Mouse (Mus musculus) stomach, embryonic 14.5 days (tissue): ENCODE results near the gene Ceacam15. TPM values are rescaled to one million over a fixed set of nuclear protein-coding genes. Genes with fewer than 3 reads are reported as not detected.
"Not testable (repeated sequence)": the region's sequence is repeated elsewhere in the genome, so short reads cannot be mapped to it uniquely, and the experiment has no call there.

Experiments
- ATAC-seq: fragments of 200-750 bp; cut with Nextera tagmentation; 2 replicates; pipeline ENCODE4 v1.8.0; 2017; ENCODE audit warnings: low read depth, moderate TSS enrichment; ENCODE audit not compliant: insufficient number of reproducible peaks, insufficient read depth, low FRiP score
- H3K27ac ChIP-seq: fragments of 300-500 bp; sonication (generic); 2 replicates; pipeline ENCODE4 v1.5.1; 2014; ENCODE audit warnings: mild to moderate bottlenecking, low read length, moderate library complexity, mixed read lengths
- H3K27me3 ChIP-seq: fragments of 300-500 bp; sonication (generic); 2 replicates; pipeline ENCODE4 v1.6.1; 2014; ENCODE audit warnings: low read length, control low read depth, mixed read lengths; ENCODE audit not compliant: control insufficient read depth, insufficient read depth
- H3K36me3 ChIP-seq: fragments of 300-500 bp; sonication (generic); 2 replicates; pipeline ENCODE4 v1.6.1; 2014; ENCODE audit warnings: mild to moderate bottlenecking, control low read depth, low read length, moderate library complexity, mixed read lengths; ENCODE audit not compliant: control insufficient read depth, insufficient read depth
- H3K4me1 ChIP-seq: fragments of 300-500 bp; sonication (generic); 2 replicates; pipeline ENCODE4 v1.6.1; 2014; ENCODE audit warnings: low read length, control low read depth, mixed read lengths; ENCODE audit not compliant: control insufficient read depth, insufficient read depth
- H3K4me2 ChIP-seq: fragments of 300-500 bp; sonication (generic); replicated peaks from 2 replicates; pipeline ENCODE4 v1.6.1; 2014; ENCODE audit warnings: low read depth, low read length, control low read depth
- H3K4me3 ChIP-seq: fragments of 300-500 bp; sonication (generic); 2 replicates; pipeline ENCODE4 v1.5.1; 2014; ENCODE audit warnings: low read depth, low read length, control low read depth
- H3K9ac ChIP-seq: fragments of 300-500 bp; sonication (generic); replicated peaks from 2 replicates; pipeline ENCODE4 v1.6.1; 2014; ENCODE audit warnings: low read depth, mild to moderate bottlenecking, control low read depth, low read length, moderate library complexity, mixed read lengths
- H3K9me3 ChIP-seq: fragments of 300-500 bp; sonication (generic); 2 replicates; pipeline ENCODE4 v1.6.1; 2016; ENCODE audit warnings: low read depth, low read length, control low read depth; ENCODE audit not compliant: control insufficient read depth
- WGBS: fragments of 180-500 bp; shearing (Covaris S2); extraction: QIAGEN DNeasy Blood & Tissue Kit; methylation state at CpG from one replicate; pipeline ENCODE4 v1.1.7; 2014; 5-methylcytosine and 5-hydroxymethylcytosine counted together
- polyA plus RNA-seq: library from polyadenylated mRNA; unstranded; fragments of >200 nt; fragmentation: Nextera tagmentation; extraction: Ambion mirVana; gene quantifications from 2 replicates; pipeline ENCODE4 v1.2.1, GENCODE M21; 2014

Ceacam15 gene
- not detected in 2 replicates for polyA plus RNA-seq

DNA sequence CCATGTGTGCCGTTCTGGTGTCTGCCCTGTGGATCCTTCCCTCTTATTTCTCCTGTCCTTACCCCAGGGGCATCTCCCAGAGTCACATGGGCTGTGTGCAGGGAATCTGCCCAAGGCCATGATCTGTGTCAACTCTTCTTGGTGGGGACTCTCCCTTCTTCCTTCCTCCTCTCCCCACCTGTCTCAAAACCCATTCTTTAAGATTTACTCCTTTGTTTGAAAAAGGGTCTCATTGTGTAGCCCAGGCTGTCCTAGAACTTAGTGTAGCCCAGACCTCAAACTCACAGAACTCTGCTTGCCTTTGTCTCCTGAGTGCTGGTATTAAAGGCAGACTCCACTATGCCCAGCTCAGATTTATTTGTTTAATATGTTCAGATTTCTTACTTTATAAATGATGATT is at the start of gene Ceacam15:
Ceacam15 (minus strand) TSS at position 101 of the 400 bp plus-strand sequence.
- ATAC-seq: no peak
- no peak within 1 kb of the TSS for H3K27ac ChIP-seq
- H3K4me3 ChIP-seq: no peak within 1 kb of the TSS
- H3K36me3 ChIP-seq: no peaks in the 10 kb centered on the region
- H3K9me3 ChIP-seq: no peaks in the 10 kb centered on the region
- H3K4me1 ChIP-seq: no peaks in the 10 kb centered on the region
- H3K27me3 ChIP-seq: no peaks in the 10 kb centered on the region
- H3K4me2 ChIP-seq: no peak within 1 kb of the TSS
- 38% methylated on average over 1 of the region's 1 CpGs for WGBS
- no peak within 1 kb of the TSS for H3K9ac ChIP-seq

DNA sequence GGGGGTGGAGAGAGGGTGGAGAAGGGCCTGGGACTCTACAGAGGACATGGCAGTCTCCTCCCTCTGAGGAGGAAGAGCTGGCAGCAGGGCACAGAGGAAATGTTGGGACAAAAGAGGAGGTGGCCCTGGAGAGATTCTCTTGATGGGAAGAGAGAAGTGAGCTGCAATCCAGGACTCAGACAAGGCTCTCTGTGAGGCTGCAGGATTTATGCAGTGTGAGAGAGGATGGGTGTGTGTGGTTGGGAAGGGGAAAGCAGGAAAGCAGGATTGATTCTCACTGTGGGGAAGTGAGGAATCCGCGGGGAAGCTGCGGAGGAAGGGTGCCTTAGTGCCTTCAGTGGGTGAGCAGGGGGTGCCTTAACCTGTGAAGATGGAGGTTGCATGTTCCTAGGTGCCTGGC is 47.0 kb upstream of the Ceacam15 start:
- 50% methylated on average over 3 of the region's 3 CpGs for WGBS
- H3K4me3 ChIP-seq, H3K4me2 ChIP-seq, H3K9me3 ChIP-seq, H3K27ac ChIP-seq, H3K27me3 ChIP-seq, H3K4me1 ChIP-seq, H3K36me3 ChIP-seq, H3K9ac ChIP-seq, ATAC-seq: not testable (repeated sequence)

DNA sequence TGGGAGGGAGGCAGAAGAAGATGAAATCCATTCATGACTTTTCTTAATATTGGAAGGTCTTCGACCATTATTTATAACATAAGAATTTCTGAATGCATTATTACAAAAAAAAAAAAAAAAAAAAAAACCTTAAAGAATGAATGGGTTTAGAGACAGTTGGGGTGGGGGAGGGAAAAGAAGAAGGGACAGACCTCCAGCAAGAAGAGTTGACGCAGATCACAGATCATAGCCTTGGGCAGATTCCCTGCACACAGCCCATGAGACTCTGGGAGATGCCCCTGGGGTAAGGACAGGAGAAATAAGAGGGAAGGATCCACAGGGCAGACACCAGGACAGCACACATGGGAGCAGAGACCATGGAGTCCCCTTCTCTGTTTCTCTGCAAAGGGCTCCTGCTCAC is 46.1 kb upstream of the Ceacam15 start, which contains the start of gene Ceacam9:
Ceacam9 (plus strand) TSS at position 301 of the 400 bp plus-strand sequence.
- no peak for ATAC-seq
- Histone ChIP-seq H3K27ac (no peak within 1 kb of the TSS), H3K27me3 (no peaks in the 10 kb centered on the region), H3K4me2 (no peak within 1 kb of the TSS), H3K4me3 (no peak within 1 kb of the TSS), H3K36me3 (no peaks in the 10 kb centered on the region), H3K4me1 (no peaks in the 10 kb centered on the region), H3K9me3 (no peaks in the 10 kb centered on the region), H3K9ac (no peak within 1 kb of the TSS)
- 88% methylated on average over 2 of the region's 2 CpGs for WGBS

- not testable (repeated sequence) for H3K36me3 ChIP-seq, H3K9ac ChIP-seq, H3K27me3 ChIP-seq, ATAC-seq, H3K4me3 ChIP-seq, H3K27ac ChIP-seq, H3K9me3 ChIP-seq, H3K4me1 ChIP-seq, H3K4me2 ChIP-seq
- 27% methylated on average over 7 of the region's 8 CpGs for WGBS
These were observed 41.1 kb upstream of the Ceacam15 start for GRCm38 (mm10) chr7:16716456-16717152.

- Histone ChIP-seq H3K27me3 (no peaks in the 10 kb centered on the region), H3K4me1 (no peaks in the 10 kb centered on the region), H3K36me3 (no peaks in the 10 kb centered on the region), H3K4me2 (no peak overlapping the region), H3K9me3 (no peaks in the 10 kb centered on the region), H3K4me3 (no peak overlapping the region), H3K9ac (no peak overlapping the region), H3K27ac (no peak overlapping the region)
- ATAC-seq: no peak
- 70% methylated on average over 13 of the region's 13 CpGs for WGBS
These were observed 37.3 kb upstream of the Ceacam15 start for GRCm38 (mm10) chr7:16712633-16713415.

DNA sequence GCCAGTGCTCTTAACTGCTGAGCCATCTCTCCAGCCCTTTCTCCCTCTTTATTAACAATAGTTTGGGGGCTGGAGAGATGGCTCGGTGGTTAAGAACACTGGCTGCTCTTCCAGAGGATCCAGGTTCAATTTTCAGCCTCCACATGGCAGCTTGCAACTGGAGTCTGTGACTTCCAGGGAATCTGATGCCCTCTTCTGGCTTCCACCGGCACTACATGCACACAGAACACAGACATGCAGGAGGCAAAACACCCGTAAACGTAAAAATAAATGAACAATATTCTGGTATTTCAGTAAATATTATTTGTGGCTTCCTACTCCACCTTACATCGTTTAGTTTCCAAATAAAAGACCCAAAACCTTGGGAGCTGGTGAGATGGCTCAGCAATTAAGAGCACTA is 35.1 kb upstream of the Ceacam15 start:
- H3K36me3 ChIP-seq: no peaks in the 10 kb centered on the region
- no peaks in the 10 kb centered on the region for H3K4me1 ChIP-seq
- no peaks in the 10 kb centered on the region for H3K9me3 ChIP-seq
- no peak overlapping the region for H3K27ac ChIP-seq
- H3K4me3 ChIP-seq: no peak overlapping the region
- 80% methylated on average over 5 of the region's 5 CpGs for WGBS
- H3K9ac ChIP-seq: no peak overlapping the region
- no peak overlapping the region for H3K4me2 ChIP-seq
- no peaks in the 10 kb centered on the region for H3K27me3 ChIP-seq
- no peak for ATAC-seq

GRCm38 (mm10) chr7:16708244-16708643 is 32.7 kb upstream of the Ceacam15 start:
- ATAC-seq: no peak
- Histone ChIP-seq H3K36me3 (no peaks in the 10 kb centered on the region), H3K9ac (no peak overlapping the region), H3K27ac (no peak overlapping the region), H3K4me2 (no peak overlapping the region), H3K27me3 (no peaks in the 10 kb centered on the region), H3K9me3 (no peaks in the 10 kb centered on the region), H3K4me1 (no peaks in the 10 kb centered on the region), H3K4me3 (no peak overlapping the region)
- WGBS: 15% methylated on average over 9 of the region's 9 CpGs

GRCm38 (mm10) chr7:16706385-16706784 is 30.9 kb upstream of the Ceacam15 start:
- no peak for ATAC-seq
- Histone ChIP-seq H3K27me3 (no peaks in the 10 kb centered on the region), H3K4me3 (no peak overlapping the region), H3K9me3 (no peaks in the 10 kb centered on the region), H3K9ac (no peak overlapping the region), H3K36me3 (no peaks in the 10 kb centered on the region), H3K27ac (no peak overlapping the region), H3K4me2 (no peak overlapping the region), H3K4me1 (no peaks in the 10 kb centered on the region)
- 27% methylated on average over 9 of the region's 9 CpGs for WGBS
